Mouse (Mus musculus) liver, adult 2 months (tissue): Measurements from ENCODE around the gene Hist1h3b.

Experiments
- CTCF ChIP-seq: fragments of 200-500 bp; IDR thresholded peaks from 2 replicates; pipeline ENCODE4 v1.5.1; 2011; ENCODE audit warnings: low read depth, low read length, control low read depth
- POLR2A ChIP-seq: fragments of 200-500 bp; IDR thresholded peaks from 2 replicates; pipeline ENCODE4 v1.6.1; 2011; ENCODE audit warnings: low read length, control low read depth; ENCODE audit not compliant: insufficient read depth; ENCODE audit errors: extremely low read depth

- TF ChIP-seq POLR2A (no peak), CTCF (no peak)
Measured at GRCm38 (mm10) chr13:23728472-23729191, 23.4 kb upstream of the Hist1h3b start.
